Mouse (Mus musculus): ENCODE results near the gene Hoxc9. TPM values are rescaled to one million over a fixed set of nuclear protein-coding genes. Genes with fewer than 3 reads are reported as not detected.

The Hoxc9 gene
- polyA plus RNA-seq, 1 experiment, result not detected

DNA sequence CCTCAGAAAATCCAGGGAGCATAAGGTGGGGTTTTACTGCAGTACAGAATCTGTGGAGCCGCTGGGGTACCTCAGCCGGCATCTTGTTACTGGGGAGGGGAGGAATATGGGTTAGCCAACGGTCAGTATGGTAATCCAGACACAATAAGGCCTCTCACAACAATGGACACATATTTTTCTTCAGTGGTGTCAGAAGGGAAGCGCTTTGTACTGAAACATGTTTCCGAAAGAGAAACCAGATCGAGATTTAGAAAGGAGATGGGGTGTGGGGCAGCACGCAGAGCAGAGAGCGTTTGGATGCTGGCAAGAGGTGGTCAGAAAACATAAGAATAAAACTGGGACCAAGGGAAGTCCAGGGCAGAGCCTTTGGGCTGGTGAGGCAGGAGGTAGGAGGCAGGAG, 53.9 kb downstream of the Hoxc9 start:
- no peak for TF ChIP-seq POLR2A (IDR thresholded peaks at IDR 0.05; ENCODE audit: borderline replicate concordance, low read depth, low read length)
- TF ChIP-seq CTCF (IDR thresholded peaks at IDR 0.05; ENCODE audit: low read depth, low read length), result no peak
- no peak overlapping the region for H3K4me3 ChIP-seq (ENCODE audit: insufficient read depth, low read length)
- no peaks in the 10 kb centered on the region for H3K4me1 ChIP-seq (ENCODE audit: control insufficient read depth, insufficient read depth, low read length)
- H3K27ac ChIP-seq (ENCODE audit: insufficient read depth, low read depth, low read length), result no peak overlapping the region

- H3K27ac ChIP-seq (ENCODE audit: insufficient read depth, low read depth, low read length), result no peak overlapping the region
- TF ChIP-seq POLR2A (IDR thresholded peaks at IDR 0.05; ENCODE audit: borderline replicate concordance, low read depth, low read length) (no peak), CTCF (IDR thresholded peaks at IDR 0.05; ENCODE audit: low read depth, low read length) (no peak)
- H3K4me1 ChIP-seq (ENCODE audit: control insufficient read depth, insufficient read depth, low read length), result no peaks in the 10 kb centered on the region
- H3K4me3 ChIP-seq (ENCODE audit: insufficient read depth, low read length), result no peak overlapping the region
Measured at GRCm38 (mm10) chr15:103032167-103032566, 55.9 kb downstream of the Hoxc9 start.

DNA sequence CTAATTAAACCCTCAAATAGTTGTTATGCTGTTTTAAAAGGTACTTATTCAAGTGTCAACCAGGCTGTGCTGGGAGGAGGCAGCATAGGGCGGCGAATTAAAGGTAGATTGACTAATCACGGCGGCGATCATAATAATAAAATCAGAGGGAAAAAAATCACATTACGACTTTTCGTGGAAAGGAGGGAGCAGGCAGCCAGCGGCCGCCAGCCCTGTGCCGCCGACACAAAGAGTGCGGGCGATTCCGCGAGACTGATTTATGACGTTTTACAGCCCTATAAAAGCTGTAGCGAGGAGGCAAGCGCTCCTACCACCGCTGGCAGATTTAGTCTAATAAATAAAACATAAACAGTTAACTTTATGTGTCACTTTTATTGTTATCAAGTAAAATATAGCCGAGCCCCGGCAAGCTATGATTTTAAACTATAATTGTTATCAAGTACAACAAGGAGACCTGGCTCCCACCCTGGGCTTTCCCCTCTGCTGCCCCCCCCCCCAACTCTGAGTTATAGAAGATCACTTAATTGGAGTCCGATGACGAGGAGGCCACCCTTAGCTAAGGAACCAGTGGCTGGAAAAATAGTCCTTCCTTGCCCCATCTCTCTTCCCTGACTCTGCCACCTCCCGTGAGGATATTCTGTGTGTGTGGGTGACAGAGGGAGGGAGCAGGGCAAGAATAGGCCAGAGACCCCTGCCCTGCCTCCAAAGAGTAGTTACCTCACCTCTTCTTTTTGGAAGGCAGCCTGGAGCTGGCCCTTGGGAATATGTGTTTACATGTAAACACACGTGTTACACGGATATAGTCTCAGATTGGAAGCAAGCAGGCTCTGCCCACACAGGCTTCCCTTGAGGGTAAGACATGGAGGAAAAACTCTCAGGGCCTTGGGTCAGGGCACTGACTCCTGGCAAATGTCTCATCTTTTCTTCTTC, 56.7 kb downstream of the Hoxc9 start:
- no peak overlapping the region for H3K27ac ChIP-seq (ENCODE audit: insufficient read depth, low read depth, low read length)
- H3K4me1 ChIP-seq (ENCODE audit: control insufficient read depth, insufficient read depth, low read length), result no peaks in the 10 kb centered on the region
- no peak overlapping the region for H3K4me3 ChIP-seq (ENCODE audit: insufficient read depth, low read length)
- no peak for TF ChIP-seq CTCF (IDR thresholded peaks at IDR 0.05; ENCODE audit: low read depth, low read length)
- TF ChIP-seq POLR2A (IDR thresholded peaks at IDR 0.05; ENCODE audit: borderline replicate concordance, low read depth, low read length), result no peak

DNA sequence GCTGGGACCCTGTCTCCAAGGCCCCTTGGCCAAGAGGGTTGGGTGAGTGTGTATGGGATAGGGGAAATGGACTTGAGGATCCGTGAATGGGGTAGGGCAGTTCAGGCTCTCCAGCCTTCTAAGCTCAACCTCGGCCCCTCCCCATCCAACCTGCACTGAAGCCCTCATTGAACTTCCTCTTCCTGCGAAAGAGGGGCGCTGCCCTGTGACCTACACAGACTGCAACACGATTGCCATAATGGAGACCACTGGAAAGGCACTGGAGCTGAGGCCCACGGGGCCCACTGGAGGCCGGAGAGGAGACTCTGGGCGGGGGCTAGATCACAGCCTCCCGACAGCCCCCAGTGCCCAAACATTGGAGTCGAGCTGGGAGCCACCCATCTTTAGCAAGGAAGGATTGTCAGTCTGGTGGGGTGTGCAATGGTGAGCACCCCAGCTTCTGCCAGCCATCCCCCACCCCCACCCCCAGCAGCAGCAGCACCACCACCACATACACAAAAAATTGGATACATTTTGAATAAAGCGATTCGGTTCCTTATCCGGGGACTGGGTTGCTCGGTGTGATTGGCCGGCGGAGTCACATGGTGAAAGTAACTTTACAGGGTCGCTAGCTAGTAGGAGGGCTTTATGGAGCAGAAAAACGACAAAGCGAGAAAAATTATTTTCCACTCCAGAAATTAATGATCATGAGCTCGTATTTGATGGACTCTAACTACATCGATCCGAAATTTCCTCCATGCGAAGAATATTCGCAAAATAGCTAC, 58.0 kb downstream of the Hoxc9 start:
- no peak for TF ChIP-seq POLR2A (IDR thresholded peaks at IDR 0.05; ENCODE audit: borderline replicate concordance, low read depth, low read length)
- TF ChIP-seq CTCF (IDR thresholded peaks at IDR 0.05; ENCODE audit: low read depth, low read length), result no peak
- H3K4me3 ChIP-seq (ENCODE audit: insufficient read depth, low read length), result no peak overlapping the region
- no peaks in the 10 kb centered on the region for H3K4me1 ChIP-seq (ENCODE audit: control insufficient read depth, insufficient read depth, low read length)
- no peak overlapping the region for H3K27ac ChIP-seq (ENCODE audit: insufficient read depth, low read depth, low read length)

Other genes with a start within 250 kb of the Hoxc9 start
- not detected in 2 replicates for gene Hoxc13, start 55.3 kb upstream of the Hoxc9 start, polyA plus RNA-seq (2012; ENCODE audit: insufficient read depth, insufficient read length, missing spikeins)
- not detected in 2 replicates for gene Hoxc12, start 39.7 kb upstream of the Hoxc9 start, polyA plus RNA-seq (2012; ENCODE audit: insufficient read depth, insufficient read length, missing spikeins)
- gene Hoxc11, start 22.0 kb upstream of the Hoxc9 start, polyA plus RNA-seq (2012; ENCODE audit: insufficient read depth, insufficient read length, missing spikeins), result not detected in 2 replicates
- 0.28 TPM in 1 of 2 replicates, not detected in the other for gene Hoxc10, start 9.6 kb upstream of the Hoxc9 start, polyA plus RNA-seq (2012; ENCODE audit: insufficient read depth, insufficient read length, missing spikeins)
- gene Hoxc5, start 9.0 kb upstream of the Hoxc9 start, polyA plus RNA-seq (2012; ENCODE audit: insufficient read depth, insufficient read length, missing spikeins), result not detected in 2 replicates
- gene Hoxc8, start 14.2 kb downstream of the Hoxc9 start, polyA plus RNA-seq (2012; ENCODE audit: insufficient read depth, insufficient read length, missing spikeins), result not detected in 2 replicates
- not detected in 2 replicates for gene Hoxc6, start 21.8 kb downstream of the Hoxc9 start, polyA plus RNA-seq (2012; ENCODE audit: insufficient read depth, insufficient read length, missing spikeins)
- 0.27 TPM in 1 of 2 replicates, not detected in the other for gene Hoxc4, start 42.5 kb downstream of the Hoxc9 start, polyA plus RNA-seq (2012; ENCODE audit: insufficient read depth, insufficient read length, missing spikeins)
- 6.7 and 7.4 TPM in 2 replicates for gene Smug1, start 190.7 kb downstream of the Hoxc9 start, polyA plus RNA-seq (2012; ENCODE audit: insufficient read depth, insufficient read length, missing spikeins)

Data from bone marrow macrophage, adult 2 months (primary cell).